Mouse (Mus musculus) Patski (cell line): ENCODE measurements around the gene Ccl6. TPM values are rescaled to one million over a fixed set of nuclear protein-coding genes. Genes with fewer than 3 reads are reported as not detected.

Experiments used
- ATAC-seq: fragments of 100-300 bp; one replicate; pipeline ENCODE4 v1.8.0; 2021
- CTCF ChIA-PET: fragments of 350-600 bp; sonication (Branson Sonifier 250); formaldehyde crosslinking; loops from one replicate; lab custom pipeline; 2022; ENCODE audit warnings: inconsistent platforms; lab: Charles Lee
- POLR2A ChIA-PET: fragments of 350-600 bp; sonication (Branson Sonifier 250); formaldehyde crosslinking; loops from one replicate; lab custom pipeline; 2022; ENCODE audit warnings: antibody characterized with exemption, inconsistent platforms; lab: Charles Lee
- DNase-seq: peaks from one replicate; pipeline ENCODE4 v3.0.0-alpha.2; 2011; ENCODE audit warnings: low read depth, low spot score
- H3K27me3 ChIP-seq: fragments of 371-371 bp; one replicate; pipeline ENCODE4 v1.5.1; 2021
- CTCF ChIP-seq: fragments of 100-300 bp; IDR thresholded peaks from one replicate; pipeline ENCODE4 v1.5.1; 2021
- in situ Hi-C: fragments of 300-500 bp; cut with MboI; formaldehyde crosslinking; loops from 3 replicates; pipeline ENCODE4 v1.11.1; 2018; ENCODE audit warnings: low pct_unique_long_range_greater_than_20kb, mixed read lengths
- polyA plus RNA-seq: library from polyadenylated mRNA; unstranded; gene quantifications from one replicate; pipeline ENCODE4 v1.2.3, GENCODE M21; 2021

The Ccl6 gene
- polyA plus RNA-seq, 1 experiment from 2014 or later = not detected

DNA sequence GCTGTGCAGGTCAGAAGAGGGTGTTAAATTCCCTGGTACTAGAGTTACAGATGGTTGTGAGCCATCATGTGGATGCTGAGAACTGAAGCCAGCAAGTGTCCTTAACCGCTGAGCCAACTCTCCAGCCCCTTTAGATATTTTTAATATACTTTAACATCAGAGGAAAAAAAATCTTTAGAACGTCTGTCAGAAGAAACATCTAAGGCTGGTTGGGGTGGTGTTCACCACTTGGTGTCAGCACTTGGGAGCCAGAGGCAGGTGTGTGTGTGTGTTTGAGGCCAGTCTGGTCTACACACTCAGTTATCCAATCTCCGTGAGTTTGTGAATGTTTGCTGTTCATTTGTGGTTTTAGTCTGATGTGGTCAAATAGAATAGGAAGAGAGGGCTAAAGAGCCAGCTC is 13.9 kb downstream of the Ccl6 start:
- TF ChIP-seq CTCF = no peak
- ChIA-PET POLR2A (interaction anchor here (0.6 kb wide), 1 partner anchor 74 kb away, joined by 3 read pairs; no protein-coding TSS in a partner anchor), CTCF (no interaction called here)
- DNase-seq (no peak), ATAC-seq (no peak)
- H3K27me3 ChIP-seq = no peaks in the 10 kb centered on the region
- in situ Hi-C loops = no loop called here

- in situ Hi-C loops = no loop called here
- no peaks in the 10 kb centered on the region for H3K27me3 ChIP-seq
- ATAC-seq (no peak), DNase-seq (no peak)
- POLR2A ChIA-PET = interaction anchor here (0.6 kb wide), 1 partner anchor 75 kb away, joined by 3 read pairs; no protein-coding TSS in a partner anchor
- CTCF ChIA-PET = interaction anchor here (0.9 kb wide), 1 partner anchor 12 kb away, joined by 3 read pairs; no protein-coding TSS in a partner anchor
- no peak for TF ChIP-seq CTCF
Measured at GRCm38 (mm10) chr11:83578186-83578760, 14.6 kb downstream of the Ccl6 start, which contains the start of gene Ccl9. Gene Ccl9, minus strand, starts transcription at chr11:83578636.

GRCm38 (mm10) chr11:83576927-83577555 is 15.8 kb downstream of the Ccl6 start:
- no peak for ATAC-seq
- no peaks in the 10 kb centered on the region for H3K27me3 ChIP-seq
- POLR2A ChIA-PET = no interaction called here
- DNase-seq = no peak
- in situ Hi-C loops = no loop called here
- CTCF ChIA-PET = interaction anchor here (0.9 kb wide), 1 partner anchor 13 kb away, joined by 3 read pairs; no protein-coding TSS in a partner anchor
- TF ChIP-seq CTCF = no peak

DNA sequence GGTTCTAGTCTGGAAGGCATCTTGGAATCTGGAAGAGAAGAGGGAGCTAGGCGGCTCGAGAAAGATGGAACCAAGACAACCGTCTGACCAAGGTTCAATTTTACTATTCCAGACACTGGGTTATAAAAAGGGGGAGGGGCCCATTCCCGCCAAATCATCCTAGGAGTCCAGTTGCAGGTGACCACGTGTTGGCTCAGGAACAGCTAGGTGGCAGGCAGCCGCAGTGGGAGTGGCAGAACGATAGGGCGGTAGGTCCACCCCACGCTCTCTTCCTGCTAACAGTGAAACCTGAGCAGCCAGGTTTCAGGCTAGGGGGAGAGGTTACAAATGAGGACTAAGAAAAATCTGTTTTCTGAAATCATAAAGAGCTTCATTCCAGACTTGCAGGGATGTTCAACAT is 20.1 kb downstream of the Ccl6 start:
- ATAC-seq = no peak
- H3K27me3 ChIP-seq = no peaks in the 10 kb centered on the region
- ChIA-PET POLR2A (no interaction called here), CTCF (no interaction called here)
- TF ChIP-seq CTCF = no peak
- in situ Hi-C loops = no loop called here
- DNase-seq = no peak

GRCm38 (mm10) chr11:83572223-83572622 is 20.7 kb downstream of the Ccl6 start:
- no peak for TF ChIP-seq CTCF
- in situ Hi-C loops = no loop called here
- ATAC-seq = no peak
- CTCF ChIA-PET = no interaction called here
- DNase-seq = no peak
- POLR2A ChIA-PET = no interaction called here
- no peaks in the 10 kb centered on the region for H3K27me3 ChIP-seq

GRCm38 (mm10) chr11:83570189-83570588 is 22.7 kb downstream of the Ccl6 start:
- ChIA-PET POLR2A (no interaction called here), CTCF (no interaction called here)
- ATAC-seq = no peak
- DNase-seq = no peak
- no peaks in the 10 kb centered on the region for H3K27me3 ChIP-seq
- no peak for TF ChIP-seq CTCF
- in situ Hi-C loops = no loop called here

- ChIA-PET POLR2A (interaction anchor here (0.7 kb wide), 1 partner anchor 13 kb away, joined by 3 read pairs; no protein-coding TSS in a partner anchor), CTCF (no interaction called here)
- no peak for TF ChIP-seq CTCF
- in situ Hi-C loops = loop anchor here (5.0 kb wide), 1 partner anchor 58 kb away; no protein-coding TSS in a partner anchor
- no peaks in the 10 kb centered on the region for H3K27me3 ChIP-seq
- ATAC-seq (no peak), DNase-seq (no peak)
Measured at GRCm38 (mm10) chr11:83569249-83569648, 23.6 kb downstream of the Ccl6 start.

DNA sequence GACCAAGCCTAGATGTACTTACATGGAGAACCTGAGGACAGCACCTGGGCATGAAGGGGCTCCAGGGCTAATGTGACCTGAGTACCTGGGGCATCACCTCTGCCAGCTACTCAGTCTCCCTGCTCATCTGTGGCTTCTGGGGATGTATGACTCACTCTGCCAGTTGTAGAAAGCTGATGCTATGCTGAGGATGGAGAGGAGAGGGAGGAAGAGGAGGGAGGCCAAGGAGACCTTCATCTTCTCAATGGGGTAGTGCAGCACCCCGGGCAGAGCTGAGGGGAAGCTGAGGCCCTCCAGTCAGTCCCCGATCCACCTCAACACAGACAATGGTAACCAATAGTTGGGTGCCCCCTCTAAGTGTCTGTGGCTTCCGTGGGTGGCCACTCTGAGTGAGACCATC is 24.1 kb downstream of the Ccl6 start:
- ATAC-seq (no peak), DNase-seq (no peak)
- no peaks in the 10 kb centered on the region for H3K27me3 ChIP-seq
- in situ Hi-C loops = loop anchor here (5.0 kb wide), 1 partner anchor 59 kb away; no protein-coding TSS in a partner anchor
- ChIA-PET CTCF (no interaction called here), POLR2A (interaction anchor here (0.7 kb wide), 1 partner anchor 14 kb away, joined by 3 read pairs; no protein-coding TSS in a partner anchor)
- TF ChIP-seq CTCF = no peak

GRCm38 (mm10) chr11:83568061-83568460 is 24.8 kb downstream of the Ccl6 start:
- CTCF ChIA-PET = no interaction called here
- no peak for TF ChIP-seq CTCF
- no peaks in the 10 kb centered on the region for H3K27me3 ChIP-seq
- in situ Hi-C loops = loop anchor here (5.0 kb wide), 1 partner anchor 59 kb away; no protein-coding TSS in a partner anchor
- DNase-seq = no peak
- ATAC-seq = no peak
- POLR2A ChIA-PET = no interaction called here

DNA sequence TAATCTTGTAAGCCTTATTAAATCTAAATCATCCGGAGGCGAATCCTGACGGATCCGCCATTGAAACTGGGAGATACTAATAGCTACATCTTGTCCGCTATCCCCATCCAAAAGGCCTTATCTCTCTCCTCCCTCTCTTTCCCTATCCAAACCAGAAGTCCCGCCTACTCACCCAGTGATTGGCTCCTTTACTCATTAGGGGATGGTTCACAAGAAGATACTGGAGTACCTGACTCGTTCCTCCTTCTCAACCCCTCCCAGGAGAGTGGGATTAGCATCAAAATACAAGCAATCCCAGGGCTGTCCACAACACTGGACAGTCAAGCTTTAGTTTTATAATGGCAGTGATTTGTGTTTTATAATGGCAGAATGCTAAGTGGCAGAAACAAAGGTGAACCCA is 25.6 kb downstream of the Ccl6 start:
- POLR2A ChIA-PET = no interaction called here
- CTCF ChIA-PET = no interaction called here
- no peaks in the 10 kb centered on the region for H3K27me3 ChIP-seq
- DNase-seq (no peak), ATAC-seq (no peak)
- in situ Hi-C loops = loop anchor here (5.0 kb wide), 1 partner anchor 60 kb away; no protein-coding TSS in a partner anchor
- no peak for TF ChIP-seq CTCF

DNA sequence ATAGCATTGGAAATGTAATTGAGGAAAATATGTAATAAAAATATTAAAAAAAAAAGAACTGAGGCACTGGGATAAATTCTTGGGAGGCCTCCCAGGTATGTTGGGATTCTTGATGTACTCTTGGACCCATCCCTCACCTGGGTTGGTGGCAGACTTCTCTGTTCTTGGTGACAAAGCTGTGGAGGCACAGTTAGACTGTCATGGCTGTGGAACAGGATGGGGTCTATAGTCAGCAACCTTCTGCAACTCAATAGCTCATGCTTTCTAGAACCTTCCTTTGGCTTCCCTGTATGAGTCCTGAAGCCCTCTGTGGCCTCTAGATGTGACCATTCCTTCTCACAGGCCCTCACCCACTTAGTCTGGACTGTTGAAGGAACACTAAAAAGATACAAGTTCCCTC is 26.3 kb downstream of the Ccl6 start:
- H3K27me3 ChIP-seq = no peaks in the 10 kb centered on the region
- ATAC-seq (no peak), DNase-seq (no peak)
- in situ Hi-C loops = loop anchor here (5.0 kb wide), 1 partner anchor 61 kb away; no protein-coding TSS in a partner anchor
- TF ChIP-seq CTCF = no peak
- ChIA-PET POLR2A (no interaction called here), CTCF (no interaction called here)
